Mouse (Mus musculus): ENCODE measurements at regions not wholly inside any gene's neighbourhood (a gene's known extent, or its start where the extent isn't known, plus 50 kb on each side); places are given as distances from the start of the nearest gene placed in this dataset.

GRCm38 (mm10) chr15:62157200-62158033 is 1234.6 kb upstream of the A1bg start:
- no peak for TF ChIP-seq POLR2A (IDR thresholded peaks at IDR 0.05; ENCODE audit: control insufficient read depth, low read depth, low read length)
- TF ChIP-seq CTCF (IDR thresholded peaks at IDR 0.05; ENCODE audit: control insufficient read depth, insufficient read depth, insufficient replicate concordance, low read depth, low read length), result no peak

Data from testis, adult 2 months (tissue).